Mouse (Mus musculus) bone marrow macrophage, adult 2 months (primary cell): ENCODE data around the gene Plcd3.

ENCODE experiments used
- CTCF ChIP-seq: IDR thresholded peaks from 2 replicates; pipeline ENCODE4 v1.5.1; 2012; ENCODE audit warnings: low read depth, mild to moderate bottlenecking, low read length, moderate library complexity
- POLR2A ChIP-seq: IDR thresholded peaks from 2 replicates; pipeline ENCODE4 v1.6.1; 2012; ENCODE audit warnings: mild to moderate bottlenecking, low read depth, low read length, borderline replicate concordance

DNA sequence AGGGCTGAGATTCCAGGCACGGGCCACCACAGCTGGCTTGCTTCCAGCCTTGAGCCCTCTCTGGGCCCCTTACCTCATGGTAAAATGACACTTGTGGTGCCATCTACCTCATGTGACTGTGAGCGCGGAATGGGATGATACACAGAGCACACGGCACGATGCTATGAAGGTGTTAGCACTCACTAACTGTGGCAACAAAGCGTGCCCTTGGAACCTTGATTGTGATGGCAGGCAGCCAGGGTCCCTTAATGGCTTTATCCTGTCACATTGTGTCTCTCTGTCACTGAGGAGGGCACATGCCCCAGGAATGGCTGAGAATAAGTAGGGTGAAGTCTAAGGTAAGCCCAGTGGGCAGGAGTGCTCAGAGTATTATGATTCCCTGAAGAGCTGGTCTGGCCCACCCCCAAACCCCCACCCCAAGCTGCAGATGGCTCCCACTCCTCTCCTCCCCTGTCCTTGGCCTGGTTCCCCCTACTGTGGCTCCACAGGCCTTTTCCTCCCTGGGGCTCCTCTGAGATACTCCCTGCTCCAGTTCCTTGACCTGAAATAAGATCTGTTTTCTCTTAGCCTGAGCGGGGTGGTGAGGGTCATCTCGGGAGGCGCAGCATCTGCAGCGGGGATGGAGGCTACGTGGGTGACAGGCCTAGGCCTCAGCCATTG is 2.8 kb downstream of the Plcd3 start:
- no peak for TF ChIP-seq POLR2A
- TF ChIP-seq CTCF, result no peak
